Mouse (Mus musculus) thymus, adult 2 months (tissue): ENCODE results near the gene Zdhhc23. TPM values are rescaled to one million over a fixed set of nuclear protein-coding genes. Genes with fewer than 3 reads are reported as not detected.
A peak's percentile ranks its signal among the peaks of the same experiment; 100 is the strongest.

ENCODE experiments used
- DNase-seq: peaks from one replicate; pipeline ENCODE4 v3.0.0; 2021
- H3K27ac ChIP-seq: fragments of 200-500 bp; 2 replicates; pipeline ENCODE4 v1.5.1; 2012; ENCODE audit warnings: low read length, control low read depth; ENCODE audit not compliant: control insufficient read depth, insufficient read depth
- H3K27me3 ChIP-seq: fragments of 200-500 bp; 2 replicates; pipeline ENCODE4 v1.6.1; 2012; ENCODE audit warnings: mild to moderate bottlenecking, low read length, moderate library complexity, mixed read lengths; ENCODE audit not compliant: control insufficient read depth, insufficient read depth
- H3K36me3 ChIP-seq: fragments of 200-500 bp; 2 replicates; pipeline ENCODE4 v1.6.1; 2012; ENCODE audit warnings: mild to moderate bottlenecking, low read length, moderate library complexity; ENCODE audit not compliant: control insufficient read depth, insufficient read depth
- H3K4me1 ChIP-seq: fragments of 200-500 bp; replicated peaks from 2 replicates; pipeline ENCODE4 v1.6.1; 2012; ENCODE audit warnings: low read length; ENCODE audit not compliant: control insufficient read depth, insufficient read depth
- H3K4me3 ChIP-seq: fragments of 200-500 bp; 2 replicates; pipeline ENCODE4 v1.5.1; 2012; ENCODE audit warnings: mild to moderate bottlenecking, low read length, control low read depth, moderate library complexity; ENCODE audit not compliant: control insufficient read depth, insufficient read depth
- CTCF ChIP-seq: fragments of 200-500 bp; IDR thresholded peaks from 2 replicates; pipeline ENCODE4 v1.5.1; 2012; ENCODE audit warnings: mild to moderate bottlenecking, control low read depth, low read length, moderate library complexity, borderline replicate concordance; ENCODE audit not compliant: control insufficient read depth, poor library complexity, insufficient read depth; ENCODE audit errors: extremely low read depth
- POLR2A ChIP-seq: fragments of 200-500 bp; IDR thresholded peaks from 2 replicates; pipeline ENCODE4 v1.6.1; 2012; ENCODE audit warnings: mild to moderate bottlenecking, low read length, control low read depth, moderate library complexity; ENCODE audit not compliant: control insufficient read depth, poor library complexity, insufficient read depth; ENCODE audit errors: extremely low read depth
- WGBS: fragments of 180-500 bp; shearing (Covaris S2); methylation state at CpG from one replicate; pipeline ENCODE4 v1.1.7; 2018; 5-methylcytosine and 5-hydroxymethylcytosine counted together
- polyA plus RNA-seq: library from polyadenylated mRNA; depleted of rRNA; stranded (reverse); fragments of >200 nt; gene quantifications from 2 replicates; pipeline ENCODE4 v1.2.3, GENCODE M21; 2012

The Zdhhc23 gene
- polyA plus RNA-seq, 1 experiment, result 1.9 TPM

DNA sequence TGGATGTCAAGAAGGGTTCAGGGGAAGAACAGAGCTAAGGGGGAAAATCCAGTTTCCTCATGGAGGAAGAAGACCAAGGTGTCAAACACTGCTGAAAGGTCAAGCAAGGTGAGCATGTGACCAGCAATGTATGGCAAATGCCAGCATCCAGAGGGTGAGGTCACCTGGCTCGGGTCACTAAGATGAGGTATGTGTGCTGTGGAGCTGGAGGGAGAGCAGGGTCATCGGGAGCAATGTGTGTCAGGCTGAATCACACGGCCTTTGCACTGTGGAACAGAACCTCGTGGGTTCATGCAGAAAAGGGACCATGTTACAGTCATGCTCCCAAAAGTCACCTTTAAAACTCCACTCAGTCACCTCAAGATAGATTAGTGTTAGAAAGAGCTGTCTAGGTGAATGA lies 38.1 kb upstream of the Zdhhc23 start:
- no peaks in the 10 kb centered on the region for H3K27me3 ChIP-seq
- TF ChIP-seq POLR2A (no peak), CTCF (no peak)
- no peak overlapping the region for H3K4me3 ChIP-seq

DNA sequence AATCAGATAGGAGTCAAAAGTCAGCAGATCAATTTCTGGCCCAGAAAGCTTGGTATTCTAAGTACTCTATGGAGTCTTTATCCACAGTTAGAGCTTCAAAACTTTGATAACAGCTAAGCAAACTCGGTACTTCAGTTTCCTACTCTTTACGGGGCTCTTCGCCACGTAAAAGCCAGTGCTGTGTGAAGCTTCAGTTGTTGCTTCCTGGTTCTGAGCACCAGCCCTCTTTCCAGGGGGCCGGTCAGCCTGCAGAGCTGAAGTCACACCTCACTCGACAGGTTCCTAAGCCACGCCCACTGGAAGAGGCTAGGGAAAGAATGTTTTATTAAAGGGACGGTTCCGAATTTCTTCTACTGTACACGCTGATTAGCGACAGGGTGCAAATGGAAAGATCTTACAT lies 36.6 kb upstream of the Zdhhc23 start:
- TF ChIP-seq POLR2A (no peak), CTCF (no peak)
- no peak overlapping the region for H3K4me3 ChIP-seq
- no peak overlapping the region for H3K27ac ChIP-seq
- H3K36me3 ChIP-seq, result no peaks in the 10 kb centered on the region
- DNase-seq, result peak; percentile 28
- WGBS, result 3% methylated on average over 11 of the region's 11 CpGs
- no peaks in the 10 kb centered on the region for H3K27me3 ChIP-seq
- no peaks in the 10 kb centered on the region for H3K4me1 ChIP-seq

More for the DNA sequence above, 38.1 kb upstream of the Zdhhc23 start:
- DNase-seq, result no peak
- Histone ChIP-seq H3K36me3 (no peaks in the 10 kb centered on the region), H3K27ac (no peak overlapping the region), H3K4me1 (no peaks in the 10 kb centered on the region)
- 91% methylated on average over 4 of the region's 4 CpGs for WGBS

DNA sequence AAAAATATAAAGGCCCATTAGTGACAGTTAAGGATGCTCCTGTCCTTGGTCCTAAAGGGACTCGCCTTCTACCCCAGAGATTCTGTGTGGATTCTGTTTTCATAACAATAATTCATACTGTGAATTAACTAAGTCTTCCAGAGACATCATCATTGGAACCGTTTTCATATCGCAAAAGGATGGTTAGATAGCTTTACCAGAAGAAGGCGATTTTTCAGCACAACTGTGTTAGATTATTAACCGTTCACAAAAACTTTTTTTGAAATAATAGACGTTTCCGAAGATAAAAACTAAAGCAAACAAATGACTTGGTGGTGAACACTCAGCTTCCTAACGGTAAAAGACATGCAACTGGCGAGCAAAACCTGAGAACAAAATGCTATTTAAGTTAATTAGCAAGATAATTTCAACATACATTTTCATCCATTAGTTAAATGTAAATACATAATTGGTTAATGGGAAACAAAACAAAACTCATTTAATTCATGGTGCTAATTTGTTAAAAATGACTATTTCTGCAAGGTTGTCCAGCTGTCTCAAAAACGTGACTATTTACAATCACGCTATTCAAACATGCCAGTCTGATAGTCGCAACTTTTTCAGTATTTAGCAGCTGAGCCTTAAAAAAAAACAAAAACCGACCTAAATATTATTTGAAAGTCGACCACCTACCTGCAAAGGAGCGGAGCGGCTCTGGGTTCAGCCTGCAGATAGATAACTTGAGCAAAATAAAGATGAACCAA lies 36.0 kb upstream of the Zdhhc23 start:
- no peaks in the 10 kb centered on the region for H3K4me1 ChIP-seq
- H3K36me3 ChIP-seq, result no peaks in the 10 kb centered on the region
- H3K4me3 ChIP-seq, result no peak overlapping the region
- 28% methylated on average over 16 of the region's 16 CpGs for WGBS
- H3K27ac ChIP-seq, result no peak overlapping the region
- TF ChIP-seq POLR2A (no peak), CTCF (no peak)
- DNase-seq, result no peak
- no peaks in the 10 kb centered on the region for H3K27me3 ChIP-seq

DNA sequence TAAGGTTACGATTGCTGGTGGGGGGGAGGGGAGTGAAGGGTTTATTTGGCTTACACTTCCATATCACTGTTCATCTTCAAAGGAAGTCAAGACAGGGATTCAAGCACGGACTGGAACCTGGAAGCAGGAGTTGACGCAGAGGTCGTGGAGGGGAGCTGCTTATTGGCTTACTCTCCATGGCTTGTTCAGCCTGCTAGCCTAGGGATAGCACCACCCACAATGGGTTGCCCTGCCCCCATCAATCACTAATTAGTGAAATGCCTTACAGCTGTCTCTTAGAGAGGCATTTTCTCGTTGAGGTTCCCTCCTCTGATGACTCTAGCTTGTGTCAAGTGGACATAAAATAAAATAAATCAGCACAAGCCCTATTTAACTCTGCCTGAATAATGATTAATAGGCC lies 31.4 kb upstream of the Zdhhc23 start:
- TF ChIP-seq CTCF (no peak), POLR2A (no peak)
- Histone ChIP-seq H3K36me3 (no peaks in the 10 kb centered on the region), H3K27me3 (no peaks in the 10 kb centered on the region), H3K27ac (no peak overlapping the region), H3K4me3 (no peak overlapping the region), H3K4me1 (no peaks in the 10 kb centered on the region)
- 95% methylated on average over 5 of the region's 5 CpGs for WGBS
- no peak for DNase-seq

DNA sequence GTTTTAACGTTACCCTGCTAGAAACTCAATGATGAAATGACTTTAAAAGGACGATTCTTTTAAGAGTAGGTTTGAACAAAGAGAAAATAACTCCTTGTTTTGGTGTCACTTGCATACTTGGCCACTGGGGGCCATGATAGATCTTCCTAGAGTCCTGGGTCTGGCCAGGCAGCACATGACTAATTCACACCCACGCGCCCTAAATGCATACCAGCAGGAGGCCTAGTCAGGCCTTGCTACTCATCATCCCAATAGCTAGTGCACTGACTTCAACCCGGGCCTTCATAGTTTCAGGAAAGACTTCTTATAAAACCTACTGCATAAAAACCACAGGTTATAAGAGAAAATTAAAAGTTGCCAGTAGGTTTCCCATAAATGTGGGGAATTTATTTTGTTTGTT lies 22.5 kb upstream of the Zdhhc23 start:
- WGBS, result 79% methylated on average over 5 of the region's 5 CpGs
- Histone ChIP-seq H3K27ac (no peak overlapping the region), H3K36me3 (peaks cover 6% of the 10 kb centered on the region; the same call in 1 of the 2 replicates), H3K4me3 (no peak overlapping the region), H3K4me1 (no peaks in the 10 kb centered on the region), H3K27me3 (no peaks in the 10 kb centered on the region)
- TF ChIP-seq POLR2A (no peak), CTCF (no peak)
- no peak for DNase-seq

DNA sequence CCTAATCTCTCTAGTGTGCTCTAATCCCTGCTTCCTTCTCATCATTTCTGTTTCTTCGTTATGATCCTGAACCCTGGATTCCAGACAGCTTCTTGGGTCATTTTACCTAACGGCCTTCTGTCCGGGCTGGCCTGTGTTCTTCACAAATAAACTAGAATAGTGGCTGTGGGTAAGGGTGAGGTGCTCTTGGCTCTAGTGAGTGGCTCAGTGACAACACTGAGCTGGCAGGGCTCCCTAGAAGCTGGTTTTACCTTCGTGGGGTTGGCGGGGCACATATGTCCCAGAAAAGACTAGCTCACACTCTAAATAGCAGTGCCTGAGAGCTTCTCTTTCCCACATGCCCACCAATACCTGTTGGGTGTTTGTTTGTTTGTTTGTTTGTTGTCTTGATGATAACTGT lies 19.9 kb upstream of the Zdhhc23 start:
- no peak overlapping the region for H3K27ac ChIP-seq
- 94% methylated on average over 5 of the region's 5 CpGs for WGBS
- H3K27me3 ChIP-seq, result no peaks in the 10 kb centered on the region
- no peaks in the 10 kb centered on the region for H3K36me3 ChIP-seq
- no peaks in the 10 kb centered on the region for H3K4me1 ChIP-seq
- TF ChIP-seq CTCF (no peak), POLR2A (no peak)
- DNase-seq, result no peak
- no peak overlapping the region for H3K4me3 ChIP-seq
